Mouse (Mus musculus) E14TG2a.4 (cell line): Measurements from ENCODE around the gene Pdxk.

ENCODE experiments used
- CTCF ChIP-seq: conservative IDR thresholded peaks from 2 replicates; pipeline ENCODE4 v1.5.1; 2014; ENCODE audit warnings: low read length
- POU5F1 ChIP-seq: IDR thresholded peaks from 2 replicates; pipeline ENCODE4 v1.6.1; 2014; ENCODE audit warnings: low read length, borderline replicate concordance

- no peak for TF ChIP-seq CTCF
- TF ChIP-seq POU5F1: no peak
Observed at GRCm38 (mm10) chr10:78413152-78413520, 51.6 kb downstream of the Pdxk start.
